12 mouse cellular contexts compared by ENCODE assay signal in the genomic region with DNA sequence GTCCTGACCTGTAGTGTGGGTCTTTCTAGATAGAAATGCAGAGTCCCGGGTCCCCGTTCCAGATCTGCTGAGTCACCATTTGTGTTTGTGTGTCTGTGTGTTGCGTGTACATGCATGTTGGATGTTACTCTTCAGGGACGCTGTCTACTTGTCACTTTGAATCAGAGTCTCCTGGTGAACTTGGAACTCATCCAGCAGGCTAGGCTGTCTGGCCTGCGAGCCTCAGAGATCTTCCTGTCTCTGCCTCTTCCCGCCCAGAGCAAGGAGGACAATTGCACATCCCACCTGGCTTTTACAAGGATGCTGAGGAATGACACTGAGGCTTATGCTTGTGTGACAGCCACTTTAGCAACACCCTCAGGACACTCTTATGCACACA. TPM values are rescaled to one million over a fixed set of nuclear protein-coding genes. Genes with fewer than 3 reads are reported as not detected.
A peak's percentile ranks its signal among the peaks of the same experiment; 100 is the strongest.
DNase-seq lines count a peak whose midpoint lies in the region; ATAC-seq lines count a peak whose summit lies in the region.
"Had no signal": no experiment of that assay in that cellular context is flagged by ENCODE, and none has a peak within 500 bp of the region (broad histone marks: within the 10 kb centered on the region; RNA-seq: fewer than 3 reads in every experiment).

No protein-coding gene starts in this region.

- H3K27ac ChIP-seq in forebrain, embryonic 13.5 days = no peak overlapping the region
- H3K27ac ChIP-seq in forebrain, embryonic 16.5 days (ENCODE audit: low read length) = no peak overlapping the region; the same call in 1 of the 2 replicates
- no peak overlapping the region for H3K27ac ChIP-seq in kidney, embryonic 15.5 days
- H3K27ac ChIP-seq: heart, embryonic 15.5 days; intestine, embryonic 15.5 days had no signal

- DNase-seq in kidney, adult 8-10 months = no peak
- peak; percentile 40 for DNase-seq in brain, adult 2 months (ENCODE audit: low read depth, low spot score)
- DNase-seq in cerebellum, postnatal 25 days = peak; percentile 47 to 68
- DNase-seq in spleen, postnatal 36 days (ENCODE audit: low spot score in 2 of 2) = no peak
- DNase-seq: adrenal gland, adult 2 months; thymus, adult 18-20 months had no signal

- H3K4me1 ChIP-seq in forebrain, embryonic 13.5 days = peaks cover 32% of the 10 kb centered on the region
- H3K4me1 ChIP-seq in forebrain, embryonic 16.5 days (replicated peaks; ENCODE audit: control insufficient read depth, insufficient read depth, low read length) = peaks cover 17% of the 10 kb centered on the region
- peaks cover 15% of the 10 kb centered on the region for H3K4me1 ChIP-seq in kidney, embryonic 15.5 days
- H3K4me1 ChIP-seq: intestine, embryonic 15.5 days had no signal

- H3K9ac ChIP-seq in forebrain, embryonic 13.5 days = no peak overlapping the region
- H3K9ac ChIP-seq in forebrain, embryonic 16.5 days (replicated peaks; ENCODE audit: low read depth, low read length) = no peak overlapping the region
- H3K9ac ChIP-seq in kidney, embryonic 15.5 days = no peak overlapping the region
- H3K9ac ChIP-seq: heart, embryonic 15.5 days; intestine, embryonic 15.5 days had no signal

- no peaks in the 10 kb centered on the region for H3K36me3 ChIP-seq in forebrain, embryonic 13.5 days (ENCODE audit: poor library complexity, severe bottlenecking)
- H3K36me3 ChIP-seq in forebrain, embryonic 16.5 days (ENCODE audit: control insufficient read depth, insufficient read depth) = no peaks in the 10 kb centered on the region
- no peaks in the 10 kb centered on the region for H3K36me3 ChIP-seq in kidney, embryonic 15.5 days
- H3K36me3 ChIP-seq: heart, embryonic 15.5 days; intestine, embryonic 15.5 days had no signal

- H3K4me2 ChIP-seq in forebrain, embryonic 13.5 days = peak overlapping the region; percentile 18; the same call in 1 of the 2 replicates
- no peak overlapping the region; the same call in 1 of the 2 replicates for H3K4me2 ChIP-seq in forebrain, embryonic 16.5 days (ENCODE audit: low read length)
- peak overlapping the region; percentile 40; the same call in 1 of the 2 replicates for H3K4me2 ChIP-seq in kidney, embryonic 15.5 days

- ATAC-seq in forebrain, embryonic 13.5 days = no peak
- no peak for ATAC-seq in forebrain, embryonic 16.5 days
- no peak; the same call in 1 of the 2 replicates for ATAC-seq in kidney, embryonic 15.5 days (replicated peaks; ENCODE audit: low FRiP score)
- no peak for ATAC-seq in activated CD4-positive, CD25-positive, alpha-beta regulatory T cell, adult 4 months

- no peaks in the 10 kb centered on the region for H3K9me3 ChIP-seq in forebrain, embryonic 13.5 days (replicated peaks)
- H3K9me3 ChIP-seq in forebrain, embryonic 16.5 days (ENCODE audit: control insufficient read depth, low read length) = no peaks in the 10 kb centered on the region
- H3K9me3 ChIP-seq in kidney, embryonic 15.5 days (replicated peaks) = no peaks in the 10 kb centered on the region
- H3K9me3 ChIP-seq: heart, embryonic 15.5 days; intestine, embryonic 15.5 days had no signal

- WGBS in forebrain, embryonic 13.5 days = 86% methylated on average over 6 of the region's 6 CpGs
- WGBS in forebrain, embryonic 16.5 days = 76% methylated on average over 6 of the region's 6 CpGs
- 85% methylated on average over 6 of the region's 6 CpGs for WGBS in kidney, embryonic 15.5 days

- no peaks in the 10 kb centered on the region for H3K27me3 ChIP-seq in forebrain, embryonic 13.5 days
- H3K27me3 ChIP-seq in forebrain, embryonic 16.5 days (replicated peaks; ENCODE audit: control insufficient read depth, insufficient read depth, low read length) = no peaks in the 10 kb centered on the region
- no peaks in the 10 kb centered on the region for H3K27me3 ChIP-seq in kidney, embryonic 15.5 days
- H3K27me3 ChIP-seq: heart, embryonic 15.5 days; intestine, embryonic 15.5 days had no signal

- H3K4me3 ChIP-seq in forebrain, embryonic 13.5 days = no peak overlapping the region
- no peak overlapping the region for H3K4me3 ChIP-seq in forebrain, embryonic 16.5 days (replicated peaks; ENCODE audit: low read length)
- H3K4me3 ChIP-seq in kidney, embryonic 15.5 days (replicated peaks) = no peak overlapping the region
- H3K4me3 ChIP-seq: heart, embryonic 15.5 days; intestine, embryonic 15.5 days had no signal

RNA-seq across cellular contexts. Expression of a gene that starts 39.0 kb away (rescaled TPM):
- polyA plus RNA-seq in forebrain, embryonic 13.5 days (2015; fragmentation: Nextera tagmentation; extraction: Ambion mirVana) = 18.3 and 19.1 TPM in 2 replicates
- 26.5 and 27.6 TPM in 2 replicates for polyA plus RNA-seq in forebrain, embryonic 16.5 days (2015; fragmentation: Nextera tagmentation; extraction: Ambion mirVana)
- 15.9 and 16.4 TPM in 2 replicates for polyA plus RNA-seq in kidney, embryonic 15.5 days (2015; fragmentation: Nextera tagmentation; extraction: Ambion mirVana)
- polyA plus RNA-seq in activated CD4-positive, CD25-positive, alpha-beta regulatory T cell, adult 4 months (2017; shearing (Covaris generic)) = not detected

Comparison
In these comparisons a context has a peak if more than half of its experiments do, and no peak if none do; other contexts are left out.
1. DNase-seq: peak in brain, adult 2 months (single experiment) and cerebellum, postnatal 25 days (2 of 2); none in kidney, adult 8-10 months (0 of 2) and spleen, postnatal 36 days (0 of 2).
2. RNA of a gene that starts 39.0 kb away (polyA plus RNA-seq): 26.5 to 27.6 TPM in forebrain, embryonic 16.5 days, 18.3 to 19.1 TPM in forebrain, embryonic 13.5 days and 15.9 to 16.4 TPM in kidney, embryonic 15.5 days; not detected in activated CD4-positive, CD25-positive, alpha-beta regulatory T cell, adult 4 months; every median in the first group is over 10 times any median in the second.